Mouse (Mus musculus): ENCODE measurements around the gene Stat1. TPM values are rescaled to one million over a fixed set of nuclear protein-coding genes. Genes with fewer than 3 reads are reported as not detected.

Gene Stat1
- polyA plus RNA-seq, 1 experiment from 2014 or later, result 20.1 TPM

- no peaks in the 10 kb centered on the region for H3K4me1 ChIP-seq (replicated peaks; ENCODE audit: control insufficient read depth, insufficient read depth, low read length)
- no peak overlapping the region for H3K9ac ChIP-seq (ENCODE audit: low read depth, low read length)
- 95% methylated on average over 9 of the region's 9 CpGs for WGBS
- no peaks in the 10 kb centered on the region for H3K27me3 ChIP-seq (ENCODE audit: control insufficient read depth, insufficient read depth, low read length)
- no peak for ATAC-seq (ENCODE audit: low FRiP score)
- DNase-seq (ENCODE audit: low spot score), result no peak
- no peak overlapping the region for H3K27ac ChIP-seq (ENCODE audit: low read depth, low read length)
- H3K9me3 ChIP-seq (ENCODE audit: control insufficient read depth, low read length), result no peaks in the 10 kb centered on the region
- no peaks in the 10 kb centered on the region for H3K36me3 ChIP-seq (ENCODE audit: control insufficient read depth, insufficient read depth, low read length)
- no peak overlapping the region for H3K4me2 ChIP-seq (replicated peaks; ENCODE audit: low read depth, low read length)
- H3K4me3 ChIP-seq (ENCODE audit: low read depth, low read length), result no peak overlapping the region
These were observed 60.8 kb downstream of the Stat1 start for GRCm38 (mm10) chr1:52179939-52180568.

GRCm38 (mm10) chr1:52181994-52182393 is 62.8 kb downstream of the Stat1 start:
- no peak for DNase-seq (ENCODE audit: low spot score)
- H3K4me3 ChIP-seq (ENCODE audit: low read depth, low read length), result no peak overlapping the region
- no peaks in the 10 kb centered on the region for H3K27me3 ChIP-seq (ENCODE audit: control insufficient read depth, insufficient read depth, low read length)
- H3K36me3 ChIP-seq (ENCODE audit: control insufficient read depth, insufficient read depth, low read length), result no peaks in the 10 kb centered on the region
- no peak overlapping the region for H3K9ac ChIP-seq (ENCODE audit: low read depth, low read length)
- no peak for ATAC-seq (ENCODE audit: low FRiP score)
- no peaks in the 10 kb centered on the region for H3K9me3 ChIP-seq (ENCODE audit: control insufficient read depth, low read length)
- no peak overlapping the region for H3K4me2 ChIP-seq (replicated peaks; ENCODE audit: low read depth, low read length)
- no peak overlapping the region for H3K27ac ChIP-seq (ENCODE audit: low read depth, low read length)
- H3K4me1 ChIP-seq (replicated peaks; ENCODE audit: control insufficient read depth, insufficient read depth, low read length), result no peaks in the 10 kb centered on the region

- 95% methylated on average over 2 of the region's 2 CpGs for WGBS
These were observed 63.8 kb downstream of the Stat1 start for GRCm38 (mm10) chr1:52182992-52183391.

More at GRCm38 (mm10) chr1:52182992-52183391, 63.8 kb downstream of the Stat1 start:
- Histone ChIP-seq H3K4me2 (replicated peaks; ENCODE audit: low read depth, low read length) (no peak overlapping the region), H3K9ac (ENCODE audit: low read depth, low read length) (no peak overlapping the region), H3K4me1 (replicated peaks; ENCODE audit: control insufficient read depth, insufficient read depth, low read length) (no peaks in the 10 kb centered on the region), H3K4me3 (ENCODE audit: low read depth, low read length) (no peak overlapping the region), H3K27ac (ENCODE audit: low read depth, low read length) (no peak overlapping the region), H3K27me3 (ENCODE audit: control insufficient read depth, insufficient read depth, low read length) (no peaks in the 10 kb centered on the region), H3K36me3 (ENCODE audit: control insufficient read depth, insufficient read depth, low read length) (no peaks in the 10 kb centered on the region), H3K9me3 (ENCODE audit: control insufficient read depth, low read length) (no peaks in the 10 kb centered on the region)
- ATAC-seq (ENCODE audit: low FRiP score) (no peak), DNase-seq (ENCODE audit: low spot score) (no peak)

Other genes starting within 250 kb of the Stat1 start
- gene Myo1b, start 203.4 kb upstream of the Stat1 start, polyA plus RNA-seq (2014; fragmentation: Nextera tagmentation; extraction: Ambion mirVana), result 116 and 156 TPM in 2 replicates
- 0.93 and 0.95 TPM in 2 replicates for gene Stat4, start 132.3 kb upstream of the Stat1 start, polyA plus RNA-seq (2014; fragmentation: Nextera tagmentation; extraction: Ambion mirVana)
- gene Gls, start 113.8 kb downstream of the Stat1 start, polyA plus RNA-seq (2014; fragmentation: Nextera tagmentation; extraction: Ambion mirVana), result 29.9 and 36.5 TPM in 2 replicates

Measured in hindbrain, embryonic 11.5 days (tissue).